Mouse (Mus musculus) CH12.LX (cell line): ENCODE measurements around the gene Zeb2. TPM values are rescaled to one million over a fixed set of nuclear protein-coding genes. Genes with fewer than 3 reads are reported as not detected.

Experiments
- DNase-seq: peaks from one replicate; pipeline ENCODE4 v3.0.0-alpha.2; 2013; ENCODE audit errors: extremely low read depth
- H3K27ac ChIP-seq: 2 replicates; pipeline ENCODE4 v1.5.1; 2012; ENCODE audit warnings: low read depth, mild to moderate bottlenecking, control low read depth, moderate library complexity; ENCODE audit not compliant: insufficient read depth
- H3K27me3 ChIP-seq: replicated peaks from 2 replicates; pipeline ENCODE3; 2012; ENCODE audit warnings: inconsistent platforms
- H3K36me3 ChIP-seq, 2 experiments: replicated peaks in 1 of 2; 2 replicates each; pipeline versions ENCODE3 to v1.6.1; 2012; ENCODE audit warnings: inconsistent platforms in 1 of 2, low read length in 1 of 2, mild to moderate bottlenecking in 1 of 2, mixed read lengths in 1 of 2, moderate library complexity in 1 of 2; ENCODE audit not compliant: control insufficient read depth in 1 of 2, insufficient read depth in 1 of 2
- H3K4me1 ChIP-seq, 2 experiments: 2 replicates each; pipeline ENCODE4 v1.6.1; 2012; ENCODE audit warnings: inconsistent platforms in 1 of 2, moderate library complexity in 1 of 2; ENCODE audit not compliant: insufficient read depth in 2 of 2, control insufficient read depth in 1 of 2
- H3K4me2 ChIP-seq: 2 replicates; pipeline ENCODE4 v1.6.1; 2012; ENCODE audit warnings: low read depth, mild to moderate bottlenecking, control low read depth; ENCODE audit not compliant: poor library complexity, insufficient read depth, severe bottlenecking
- H3K4me3 ChIP-seq, 3 experiments: fragments of 150-350 bp in 1 of 3; sonication (generic) in 1 of 3; replicated peaks in 1 of 3; 2 replicates each; pipeline versions ENCODE3 to v1.5.1; 2011 to 2012; ENCODE audit warnings: low read depth in 2 of 3, low read length in 2 of 3, mild to moderate bottlenecking in 2 of 3, moderate library complexity in 2 of 3, control low read depth in 1 of 3, improper control_type of control experiment in 1 of 3, inconsistent platforms in 1 of 3, mixed read lengths in 1 of 3; ENCODE audit not compliant: poor library complexity in 1 of 3
- H3K79me2 ChIP-seq: replicated peaks from 2 replicates; pipeline ENCODE4 v1.6.1; 2012; ENCODE audit warnings: mild to moderate bottlenecking, moderate library complexity; ENCODE audit not compliant: control insufficient read depth, poor library complexity, insufficient read depth, severe bottlenecking; ENCODE audit errors: extremely low read depth
- H3K9ac ChIP-seq: 2 replicates; pipeline ENCODE4 v1.6.1; 2012; ENCODE audit warnings: low read depth, mild to moderate bottlenecking, control low read depth, moderate library complexity; ENCODE audit not compliant: insufficient read depth
- H3K9me3 ChIP-seq: replicated peaks from 2 replicates; pipeline ENCODE3; 2012; ENCODE audit warnings: low read length, inconsistent platforms, mixed read lengths
- BHLHE40 ChIP-seq: IDR thresholded peaks from 2 replicates; pipeline ENCODE4 v1.6.1; 2011; ENCODE audit warnings: mild to moderate bottlenecking, low read depth, low read length, improper control_type of control experiment
- CHD1 ChIP-seq: IDR thresholded peaks from 2 replicates; pipeline ENCODE4 v1.6.1; 2012; ENCODE audit warnings: low read depth, low read length, improper control_type of control experiment, inconsistent platforms
- ELF1 ChIP-seq: IDR thresholded peaks from 2 replicates; pipeline ENCODE4 v1.6.1; 2014; ENCODE audit warnings: low read depth, mild to moderate bottlenecking, inconsistent platforms, low read length, improper control_type of control experiment
- HCFC1 ChIP-seq: IDR thresholded peaks from 2 replicates; pipeline ENCODE4 v1.6.1; 2012; ENCODE audit warnings: low read depth, mild to moderate bottlenecking, inconsistent platforms, low read length, improper control_type of control experiment
- KAT2A ChIP-seq: IDR thresholded peaks from 2 replicates; pipeline ENCODE4 v1.6.1; 2012; ENCODE audit warnings: low read length, improper control_type of control experiment, inconsistent platforms; ENCODE audit not compliant: insufficient replicate concordance
- MAFK ChIP-seq: IDR thresholded peaks from 2 replicates; pipeline ENCODE4 v1.6.1; 2011; ENCODE audit warnings: low read length, improper control_type of control experiment; ENCODE audit not compliant: insufficient replicate concordance
- MAX ChIP-seq: IDR thresholded peaks from 2 replicates; pipeline ENCODE4 v1.6.1; 2011; ENCODE audit warnings: low read length, improper control_type of control experiment
- MEF2A ChIP-seq: IDR thresholded peaks from 2 replicates; pipeline ENCODE4 v1.6.1; 2014; ENCODE audit warnings: low read depth, mild to moderate bottlenecking, inconsistent platforms, low read length, improper control_type of control experiment, borderline replicate concordance
- MYC ChIP-seq: IDR thresholded peaks from 2 replicates; pipeline ENCODE4 v1.6.1; 2011; ENCODE audit warnings: low read depth, mild to moderate bottlenecking, improper control_type of control experiment, low read length
- NRF1 ChIP-seq: IDR thresholded peaks from 2 replicates; pipeline ENCODE4 v1.6.1; 2014; ENCODE audit warnings: low read depth, mild to moderate bottlenecking, inconsistent platforms, low read length, improper control_type of control experiment, moderate library complexity
- RCOR1 ChIP-seq: conservative IDR thresholded peaks from 2 replicates; pipeline ENCODE4 v1.6.1; 2012; ENCODE audit warnings: low read depth, mild to moderate bottlenecking, inconsistent platforms, low read length, improper control_type of control experiment
- SIN3A ChIP-seq: IDR thresholded peaks from 2 replicates; pipeline ENCODE4 v1.6.1; 2012; ENCODE audit warnings: low read length, improper control_type of control experiment, inconsistent platforms
- SMC3 ChIP-seq: IDR thresholded peaks from 2 replicates; pipeline ENCODE4 v1.6.1; 2011; ENCODE audit warnings: low read depth, low read length, improper control_type of control experiment
- TBP ChIP-seq: conservative IDR thresholded peaks from 2 replicates; pipeline ENCODE4 v1.6.1; 2011; ENCODE audit warnings: low read depth, low read length, improper control_type of control experiment
- USF1 ChIP-seq: IDR thresholded peaks from 2 replicates; pipeline ENCODE4 v1.6.1; 2014; ENCODE audit warnings: low read depth, mild to moderate bottlenecking, inconsistent platforms, low read length, improper control_type of control experiment
- ZC3H11A ChIP-seq: IDR thresholded peaks from 2 replicates; pipeline ENCODE4 v1.6.1; 2012; ENCODE audit warnings: low read depth, mild to moderate bottlenecking, inconsistent platforms, low read length, improper control_type of control experiment
- ZKSCAN1 ChIP-seq: IDR thresholded peaks from 2 replicates; pipeline ENCODE4 v1.6.1; 2012; ENCODE audit warnings: low read depth, inconsistent platforms, low read length, improper control_type of control experiment, borderline replicate concordance
- ZNF384 ChIP-seq: IDR thresholded peaks from 2 replicates; pipeline ENCODE4 v1.6.1; 2012; ENCODE audit warnings: low read depth, low read length, improper control_type of control experiment, inconsistent platforms
- dilution Hi-C: fragments of 300-500 bp; cut with MboI; formaldehyde crosslinking; loops from 2 replicates; pipeline ENCODE4 v1.14.3; 2020; ENCODE audit warnings: low sequenced_read_pairs; ENCODE audit not compliant: extremely low pct_unique_long_range_greater_than_20kb, extremely low pct_ligation_motif_present
- in situ Hi-C: fragments of 300-500 bp; cut with MboI; formaldehyde crosslinking; loops from 3 replicates; pipeline ENCODE4 v1.14.3; 2019; ENCODE audit warnings: low sequenced_read_pairs, low pct_ligation_motif_present, low pct_unique_long_range_greater_than_20kb, mixed read lengths
- polyA plus RNA-seq: library from polyadenylated mRNA; unstranded; fragments of >175 nt; gene quantifications from 2 replicates; pipeline ENCODE4 v1.2.1, GENCODE M21; 2012; ENCODE audit warnings: low read depth; ENCODE audit not compliant: insufficient read length
- total RNA-seq, 2 experiments: library from RNA; depleted of rRNA; stranded (reverse); fragments of 300-350 nt in 1 of 2; fragments of >200 nt in 1 of 2; gene quantifications; 2 replicates each; pipeline ENCODE4 v1.2.3; 2012 to 2014

Gene Zeb2
- total and polyA plus RNA-seq, 3 experiments, result 12.9 to 25.8 (median 20.8) TPM

GRCm38 (mm10) chr2:45059010-45059409, 58.2 kb downstream of the Zeb2 start:
- DNase-seq, result no peak
- Histone ChIP-seq H3K4me2 (no peak overlapping the region), H3K27me3 (no peaks in the 10 kb centered on the region), H3K36me3 (peaks cover 5 to 55% of the 10 kb centered on the region in 2 experiments), H3K9ac (no peak overlapping the region), H3K4me1 (peaks cover 32 to 98% of the 10 kb centered on the region in 2 experiments), H3K9me3 (no peaks in the 10 kb centered on the region), H3K27ac (no peak overlapping the region), H3K79me2 (peaks cover 66% of the 10 kb centered on the region), H3K4me3 (no peak overlapping the region)
- in situ Hi-C loops, result no loop called here
- TF ChIP-seq RCOR1 (no peak), SIN3A (no peak), MAFK (no peak), ZNF384 (no peak), CHD1 (no peak), MAX (no peak), USF1 (no peak), ZKSCAN1 (no peak), MYC (no peak), SMC3 (no peak), ZC3H11A (no peak), ELF1 (no peak), MEF2A (no peak), KAT2A (no peak), TBP (no peak), NRF1 (no peak)
- dilution Hi-C loops, result no loop called here

GRCm38 (mm10) chr2:45058183-45058582, 59.0 kb downstream of the Zeb2 start:
- dilution Hi-C loops, result no loop called here
- no peak overlapping the region for H3K27ac ChIP-seq
- TF ChIP-seq BHLHE40, result peak; percentile 73
- TF ChIP-seq SMC3, result no peak
- no peak for TF ChIP-seq HCFC1

More at GRCm38 (mm10) chr2:45058183-45058582, 59.0 kb downstream of the Zeb2 start:
- Histone ChIP-seq H3K4me2 (no peak overlapping the region), H3K79me2 (peaks cover 68% of the 10 kb centered on the region), H3K4me3 (no peak overlapping the region), H3K27me3 (no peaks in the 10 kb centered on the region), H3K9me3 (no peaks in the 10 kb centered on the region), H3K9ac (no peak overlapping the region), H3K4me1 (peaks cover 33 to 98% of the 10 kb centered on the region in 2 experiments), H3K36me3 (peaks cover 5 to 49% of the 10 kb centered on the region in 2 experiments)
- in situ Hi-C loops, result no loop called here
- no peak for DNase-seq
